Mouse (Mus musculus): ENCODE results near the gene Usp7. TPM values are rescaled to one million over a fixed set of nuclear protein-coding genes. Genes with fewer than 3 reads are reported as not detected.

Gene Usp7
- polyA plus RNA-seq, 1 experiment: 8.0 TPM

DNA sequence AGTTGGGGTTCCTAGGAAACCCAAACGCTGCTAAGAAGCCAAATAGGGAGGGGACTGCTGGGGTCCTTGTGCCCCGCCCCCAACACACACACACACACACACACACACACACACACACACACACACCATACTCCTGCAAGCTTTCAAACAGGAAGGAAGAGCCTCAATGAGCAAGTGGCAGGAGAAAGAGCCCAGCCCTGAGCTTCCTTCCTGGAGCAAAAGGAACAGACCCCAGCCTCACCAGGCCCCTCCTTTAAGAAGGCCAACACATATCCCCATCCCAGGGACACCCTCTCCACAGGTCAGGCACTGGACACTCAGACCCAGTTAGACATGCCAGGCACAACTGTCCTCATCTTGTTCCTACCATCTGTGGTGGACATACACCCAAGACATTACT is 129.1 kb downstream of the Usp7 start:
- Histone ChIP-seq H3K4me3 (replicated peaks) (no peak overlapping the region), H3K9me3 (no peaks in the 10 kb centered on the region), H3K27me3 (replicated peaks) (no peaks in the 10 kb centered on the region), H3K36me3 (replicated peaks; ENCODE audit: low read length) (peaks cover 71% of the 10 kb centered on the region), H3K4me1 (peaks cover 80% of the 10 kb centered on the region)
- TF ChIP-seq GATA1 (IDR thresholded peaks at IDR 0.05; ENCODE audit: borderline replicate concordance, low read length) (no peak), FLI1 (IDR thresholded peaks at IDR 0.05; ENCODE audit: low read length) (no peak)

DNA sequence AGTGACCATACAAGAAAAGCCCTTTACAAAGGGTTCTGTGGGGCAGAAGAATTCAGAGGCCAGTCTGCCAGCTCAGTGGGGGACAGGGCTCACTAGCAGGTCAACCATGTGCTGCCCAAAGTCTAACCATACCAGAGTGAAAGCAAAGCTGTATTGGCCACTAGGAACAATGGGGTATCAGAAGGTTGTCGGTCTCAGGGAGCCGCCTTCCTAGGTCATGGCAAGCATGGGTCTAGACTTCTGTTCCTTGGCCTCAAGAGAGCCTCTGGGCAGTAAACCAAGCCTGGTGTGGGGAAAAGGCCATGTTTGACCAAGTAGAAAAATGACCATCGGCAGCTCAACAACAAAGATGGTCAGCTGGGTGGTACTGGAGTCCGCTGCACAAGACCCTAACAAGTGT is 133.3 kb downstream of the Usp7 start:
- Histone ChIP-seq H3K36me3 (replicated peaks; ENCODE audit: low read length) (peaks cover 95% of the 10 kb centered on the region), H3K9me3 (no peaks in the 10 kb centered on the region), H3K4me1 (peaks cover 91% of the 10 kb centered on the region), H3K27me3 (replicated peaks) (no peaks in the 10 kb centered on the region), H3K4me3 (replicated peaks) (no peak overlapping the region)
- no peak for TF ChIP-seq GATA1 (IDR thresholded peaks at IDR 0.05; ENCODE audit: borderline replicate concordance, low read length)
- TF ChIP-seq FLI1 (IDR thresholded peaks at IDR 0.05; ENCODE audit: low read length): no peak

DNA sequence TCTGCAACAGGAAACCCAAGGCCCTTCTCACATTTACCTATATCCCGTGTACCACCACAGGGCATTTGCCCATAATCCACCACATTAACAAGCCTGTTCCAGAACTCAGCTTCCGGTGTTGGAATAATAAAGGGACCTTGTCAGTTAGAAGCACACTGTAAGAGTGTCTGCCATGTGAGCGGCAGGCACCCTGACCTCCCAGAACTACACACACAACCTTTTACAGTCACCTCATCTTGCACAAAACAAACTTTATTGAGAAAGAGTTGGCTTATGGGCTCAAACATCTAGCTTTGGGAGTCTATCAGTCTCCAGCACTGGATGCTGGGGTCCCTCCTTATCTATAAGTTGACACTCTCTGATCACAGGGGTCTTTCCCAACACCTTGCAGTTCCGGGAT is 133.8 kb downstream of the Usp7 start:
- Histone ChIP-seq H3K9me3 (no peaks in the 10 kb centered on the region), H3K36me3 (replicated peaks; ENCODE audit: low read length) (peaks cover 95% of the 10 kb centered on the region), H3K4me3 (replicated peaks) (no peak overlapping the region), H3K4me1 (peaks cover 86% of the 10 kb centered on the region), H3K27me3 (replicated peaks) (no peaks in the 10 kb centered on the region)
- TF ChIP-seq GATA1 (IDR thresholded peaks at IDR 0.05; ENCODE audit: borderline replicate concordance, low read length): no peak
- TF ChIP-seq FLI1 (IDR thresholded peaks at IDR 0.05; ENCODE audit: low read length): no peak

DNA sequence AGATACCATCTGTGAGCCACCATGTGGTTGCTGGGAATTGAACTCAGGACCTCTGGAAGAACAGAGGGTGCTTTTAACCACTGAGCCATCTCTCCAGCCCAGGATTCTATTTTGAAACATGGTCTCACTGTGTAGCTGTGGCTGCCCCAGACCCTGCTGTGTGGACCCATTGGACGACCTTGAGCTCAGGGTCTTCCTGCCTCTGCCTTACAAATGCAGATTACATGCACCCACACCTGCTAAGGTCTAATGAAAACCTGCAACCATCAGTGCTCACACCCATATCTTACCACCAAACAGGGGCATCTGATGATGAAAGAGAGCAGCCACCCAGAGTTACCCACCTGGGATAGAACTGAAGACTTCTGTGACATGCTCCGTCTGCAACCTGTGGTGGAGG is 135.9 kb downstream of the Usp7 start:
- Histone ChIP-seq H3K36me3 (replicated peaks; ENCODE audit: low read length) (peaks cover 96% of the 10 kb centered on the region), H3K4me3 (replicated peaks) (peak overlapping the region; percentile 6), H3K4me1 (peaks cover 65% of the 10 kb centered on the region), H3K9me3 (no peaks in the 10 kb centered on the region), H3K27me3 (replicated peaks) (no peaks in the 10 kb centered on the region)
- TF ChIP-seq GATA1 (IDR thresholded peaks at IDR 0.05; ENCODE audit: borderline replicate concordance, low read length): no peak
- no peak for TF ChIP-seq FLI1 (IDR thresholded peaks at IDR 0.05; ENCODE audit: low read length)

DNA sequence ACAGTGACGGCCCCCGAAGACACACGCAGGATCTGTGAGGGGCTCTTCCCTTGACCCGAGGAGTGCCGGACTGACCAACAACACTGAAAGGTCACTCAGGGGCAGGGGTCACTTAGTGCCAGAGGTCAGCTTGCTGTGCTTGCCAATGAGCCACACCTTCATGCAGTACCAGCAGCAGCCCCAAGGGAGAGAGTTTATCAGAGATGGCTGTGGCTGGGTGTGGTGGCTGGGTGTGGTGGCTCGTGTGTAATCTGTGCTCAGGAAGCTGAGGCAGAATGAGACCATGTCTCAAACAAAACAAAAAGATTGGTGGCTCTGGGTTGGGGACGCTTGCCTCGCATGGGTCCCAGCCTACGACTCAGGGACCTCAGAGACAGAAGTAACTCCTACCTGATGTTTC is 136.5 kb downstream of the Usp7 start:
- TF ChIP-seq FLI1 (IDR thresholded peaks at IDR 0.05; ENCODE audit: low read length) (no peak), GATA1 (IDR thresholded peaks at IDR 0.05; ENCODE audit: borderline replicate concordance, low read length) (no peak)
- peaks cover 98% of the 10 kb centered on the region for H3K36me3 ChIP-seq (replicated peaks; ENCODE audit: low read length)
- no peak overlapping the region for H3K4me3 ChIP-seq (replicated peaks)
- H3K9me3 ChIP-seq: no peaks in the 10 kb centered on the region
- no peaks in the 10 kb centered on the region for H3K27me3 ChIP-seq (replicated peaks)
- peaks cover 59% of the 10 kb centered on the region for H3K4me1 ChIP-seq

DNA sequence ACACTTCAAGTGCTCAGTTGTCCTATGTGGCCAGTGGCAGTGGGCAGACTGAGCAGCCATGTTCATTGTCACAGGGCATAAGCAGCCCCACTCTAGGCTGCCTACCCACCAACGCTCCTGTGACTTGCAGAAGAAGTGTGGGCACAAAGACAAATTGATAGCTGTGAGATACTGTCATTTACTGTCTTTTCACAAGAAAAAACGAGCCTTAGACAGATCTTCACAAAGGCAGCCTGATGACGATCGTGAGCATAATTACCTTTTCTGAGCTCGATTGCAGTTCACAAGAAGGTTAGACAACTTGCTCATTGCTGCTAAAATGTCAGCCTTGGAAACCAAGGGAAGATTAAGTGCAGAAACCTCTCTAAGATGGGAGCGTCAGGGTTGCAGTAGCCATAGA is 137.0 kb downstream of the Usp7 start:
- Histone ChIP-seq H3K27me3 (replicated peaks) (no peaks in the 10 kb centered on the region), H3K4me3 (replicated peaks) (no peak overlapping the region), H3K9me3 (no peaks in the 10 kb centered on the region), H3K4me1 (peaks cover 54% of the 10 kb centered on the region), H3K36me3 (replicated peaks; ENCODE audit: low read length) (peaks cover 98% of the 10 kb centered on the region)
- no peak for TF ChIP-seq FLI1 (IDR thresholded peaks at IDR 0.05; ENCODE audit: low read length)

DNA sequence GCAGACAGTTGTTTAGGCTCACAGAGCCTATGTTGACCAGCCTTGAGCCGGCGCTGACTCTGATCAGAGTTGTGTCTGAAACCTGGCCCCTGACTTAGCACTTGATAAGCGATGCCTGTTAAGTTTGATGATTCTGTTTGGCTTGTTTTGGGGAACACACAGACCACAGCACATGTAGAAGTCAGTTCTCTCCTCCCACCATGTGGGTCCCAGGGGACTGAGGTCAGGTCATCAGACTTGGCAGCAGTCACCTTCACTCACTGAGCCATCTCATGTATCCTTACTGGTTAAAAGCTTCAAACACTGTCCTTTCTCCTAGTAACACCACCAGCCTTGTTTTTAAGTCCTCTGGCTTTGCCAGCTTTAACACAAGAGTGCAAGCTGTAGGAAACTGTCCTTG is 142.1 kb downstream of the Usp7 start:
- Histone ChIP-seq H3K9me3 (no peaks in the 10 kb centered on the region), H3K27me3 (replicated peaks) (no peaks in the 10 kb centered on the region), H3K4me3 (replicated peaks) (no peak overlapping the region), H3K36me3 (replicated peaks; ENCODE audit: low read length) (peaks cover 99% of the 10 kb centered on the region), H3K4me1 (peaks cover 26% of the 10 kb centered on the region)
- TF ChIP-seq GATA1 (IDR thresholded peaks at IDR 0.05; ENCODE audit: borderline replicate concordance, low read length): no peak
- TF ChIP-seq FLI1 (IDR thresholded peaks at IDR 0.05; ENCODE audit: low read length): no peak

DNA sequence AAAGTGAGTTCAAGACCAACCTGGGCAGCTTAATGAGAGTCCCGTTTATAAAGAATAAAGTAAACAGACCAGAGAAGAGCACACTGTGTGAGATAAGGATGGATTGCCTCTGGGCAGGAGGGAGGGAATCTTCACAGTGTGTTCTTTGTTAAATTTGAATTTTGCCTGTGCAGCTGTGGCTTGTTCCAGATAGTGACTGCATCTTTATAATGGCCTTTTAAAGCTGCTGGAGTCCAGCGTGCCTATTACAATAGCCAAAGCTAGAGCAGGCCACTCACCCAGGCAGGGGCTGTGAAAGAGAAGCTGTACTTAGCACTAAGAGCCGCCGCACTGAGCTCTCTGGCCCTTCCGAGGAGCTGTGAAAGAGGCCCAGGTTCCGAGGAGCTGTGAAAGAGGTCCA is 146.6 kb downstream of the Usp7 start:
- no peaks in the 10 kb centered on the region for H3K9me3 ChIP-seq
- H3K4me3 ChIP-seq (replicated peaks): no peak overlapping the region
- H3K27me3 ChIP-seq (replicated peaks): no peaks in the 10 kb centered on the region
- TF ChIP-seq GATA1 (IDR thresholded peaks at IDR 0.05; ENCODE audit: borderline replicate concordance, low read length): no peak
- no peak for TF ChIP-seq FLI1 (IDR thresholded peaks at IDR 0.05; ENCODE audit: low read length)
- peaks cover 34% of the 10 kb centered on the region for H3K4me1 ChIP-seq
- H3K36me3 ChIP-seq (replicated peaks; ENCODE audit: low read length): peaks cover 99% of the 10 kb centered on the region

DNA sequence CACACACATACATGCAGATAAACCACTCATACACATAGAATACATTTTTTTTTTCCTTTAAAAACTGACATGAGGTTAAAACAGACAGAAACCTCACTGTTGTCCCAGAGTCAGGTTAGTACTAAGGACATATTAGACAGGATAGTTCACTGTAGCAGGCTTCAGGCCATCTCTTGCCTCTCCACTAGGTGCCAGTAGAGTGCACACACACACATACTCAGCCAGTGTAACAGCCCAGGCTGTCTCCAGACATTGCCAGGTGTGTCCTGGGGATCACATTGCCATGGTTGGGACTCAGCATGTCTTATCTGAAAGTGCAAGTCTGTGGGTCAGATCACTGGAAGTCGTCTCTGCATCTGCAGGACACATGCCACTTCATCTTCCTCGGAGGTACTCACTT is 148.3 kb downstream of the Usp7 start:
- Histone ChIP-seq H3K9me3 (no peaks in the 10 kb centered on the region), H3K4me3 (replicated peaks) (no peak overlapping the region), H3K4me1 (peaks cover 47% of the 10 kb centered on the region), H3K36me3 (replicated peaks; ENCODE audit: low read length) (peaks cover 92% of the 10 kb centered on the region), H3K27me3 (replicated peaks) (no peaks in the 10 kb centered on the region)
- TF ChIP-seq GATA1 (IDR thresholded peaks at IDR 0.05; ENCODE audit: borderline replicate concordance, low read length): no peak
- no peak for TF ChIP-seq FLI1 (IDR thresholded peaks at IDR 0.05; ENCODE audit: low read length)

Other genes with a start within 250 kb of the Usp7 start
- gene Pmm2, start 154.6 kb downstream of the Usp7 start, polyA plus RNA-seq (2012; ENCODE audit: insufficient read depth, low replicate concordance): 5.6 and 29.3 TPM in 2 replicates
- 1.3 and 2.5 TPM in 2 replicates for gene Tmem186, start 154.6 kb downstream of the Usp7 start, polyA plus RNA-seq (2012; ENCODE audit: insufficient read depth, low replicate concordance)
- 7.1 and 8.5 TPM in 2 replicates for gene Carhsp1, start 120.2 kb downstream of the Usp7 start, polyA plus RNA-seq (2012; ENCODE audit: insufficient read depth, low replicate concordance)
- gene Gm5767, start 111.5 kb downstream of the Usp7 start, polyA plus RNA-seq (2012; ENCODE audit: insufficient read depth, low replicate concordance): not detected in 2 replicates
- gene 1810013L24Rik, start 37.8 kb upstream of the Usp7 start, polyA plus RNA-seq (2012; ENCODE audit: insufficient read depth, low replicate concordance): 8.9 and 10.6 TPM in 2 replicates